Mouse (Mus musculus) T-cell, adult 66 days (primary cell): ENCODE measurements around the gene Dmpk. TPM values are rescaled to one million over a fixed set of nuclear protein-coding genes. Genes with fewer than 3 reads are reported as not detected.

Experiments
- total RNA-seq, 2 experiments: library from RNA; stranded (reverse); gene quantifications; 3 replicates in 1 of 2; 4 replicates in 1 of 2; pipeline ENCODE4 v1.2.4; 2023

The Dmpk gene
- 1 to 10 TPM in 1 of 2 experiments, under 1 TPM in 1; 0.83 to 2.7 TPM for total RNA-seq

DNA sequence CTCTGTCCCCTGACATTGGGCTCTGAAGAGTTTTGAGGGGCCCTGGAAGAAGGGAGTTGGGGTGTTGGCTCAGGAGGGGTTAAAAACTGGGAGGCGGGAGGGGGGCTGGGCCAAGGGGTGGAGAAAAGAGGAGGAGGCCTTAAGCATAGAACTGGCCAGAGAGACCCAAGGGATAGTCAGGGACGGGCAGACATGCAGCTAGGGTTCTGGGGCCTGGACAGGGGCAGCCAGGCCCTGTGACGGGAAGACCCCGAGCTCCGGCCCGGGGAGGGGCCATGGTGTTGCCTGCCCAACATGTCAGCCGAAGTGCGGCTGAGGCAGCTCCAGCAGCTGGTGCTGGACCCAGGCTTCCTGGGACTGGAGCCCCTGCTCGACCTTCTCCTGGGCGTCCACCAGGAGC, at the start of gene Dmpk:
Dmpk (plus strand) TSS at position 149 of the 400 bp plus-strand sequence.

GRCm38 (mm10) chr7:19054047-19054776, 29.4 kb upstream of the Dmpk start, which contains the start of gene Rsph6a:
Rsph6a (plus strand) TSS chr7:19054690.

DNA sequence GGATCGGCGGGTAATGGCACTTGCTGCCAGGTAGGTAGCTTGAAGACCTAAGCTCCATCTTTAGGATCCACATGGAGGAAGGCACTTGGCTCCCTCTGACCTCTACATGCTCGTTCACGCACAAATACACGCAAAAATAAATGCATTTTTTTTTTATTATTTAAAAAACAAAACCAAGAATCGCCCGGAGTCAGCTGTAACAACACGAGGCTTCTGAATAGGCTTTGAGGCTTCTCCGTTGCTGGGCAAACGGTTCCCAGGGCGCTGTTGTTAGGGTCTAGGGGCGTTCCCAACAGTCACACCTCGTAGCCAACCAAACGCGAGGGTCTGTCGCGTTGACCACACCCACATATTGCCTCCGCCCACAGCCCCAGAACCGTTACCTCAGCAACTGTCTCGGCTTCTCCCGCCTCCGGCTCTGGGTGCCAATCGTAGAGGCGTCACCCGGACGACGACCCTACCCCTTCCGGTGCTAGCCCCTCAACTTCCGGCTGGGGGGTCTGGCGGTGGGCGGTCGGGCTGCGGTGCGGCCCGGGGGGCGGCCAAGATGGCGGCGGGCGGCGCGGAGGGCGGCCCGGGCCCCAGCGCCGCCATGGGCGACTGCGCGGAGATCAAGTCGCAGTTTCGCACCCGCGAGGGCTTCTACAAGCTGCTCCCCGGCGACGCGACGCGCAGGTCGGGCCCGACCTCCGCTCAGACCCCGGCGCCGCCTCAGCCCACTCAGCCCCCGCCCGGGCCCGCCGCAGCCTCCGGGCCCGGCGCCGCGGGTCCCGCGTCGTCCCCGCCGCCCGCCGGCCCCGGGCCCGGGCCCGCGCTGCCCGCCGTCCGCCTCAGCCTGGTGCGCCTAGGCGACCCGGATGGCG, 7.7 kb upstream of the Dmpk start, which contains the start of gene Dmwd:
Dmwd (plus strand) TSS at position 505 of the 863 bp plus-strand sequence.

DNA sequence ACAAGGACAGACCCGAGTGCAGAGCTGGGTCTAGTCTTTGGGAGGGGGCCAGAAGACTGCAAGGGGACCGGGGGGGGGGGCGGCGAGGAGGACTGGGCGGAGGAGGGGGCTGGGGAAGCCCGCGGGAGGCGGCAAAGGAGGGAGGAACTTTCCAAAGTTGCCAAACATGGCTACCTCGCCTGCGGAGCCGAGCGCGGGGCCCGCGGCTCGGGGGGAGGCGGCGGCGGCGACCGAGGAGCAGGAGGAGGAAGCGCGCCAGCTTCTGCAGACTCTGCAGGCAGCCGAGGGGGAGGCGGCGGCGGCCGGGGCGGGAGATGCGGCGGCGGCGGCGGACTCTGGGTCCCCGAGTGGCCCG, 10.8 kb downstream of the Dmpk start, which contains the start of gene Six5:
Six5 (plus strand) TSS at position 124 of the 355 bp plus-strand sequence.

GRCm38 (mm10) chr7:19118028-19118771, 34.6 kb downstream of the Dmpk start, which contains the start of gene Gm4969:
Gm4969 (minus strand) TSS chr7:19118368.

GRCm38 (mm10) chr7:19119631-19120429, 36.2 kb downstream of the Dmpk start, which contains the start of gene Fbxo46:
Fbxo46 (plus strand) TSS chr7:19119859.

Other genes starting within 250 kb of the Dmpk start
- gene Mill2, start 243.9 kb upstream of the Dmpk start, total RNA-seq = under 1 TPM in 1 of 2 experiments, not detected in 1; 0.17 TPM
- gene Pglyrp1, start 212.5 kb upstream of the Dmpk start, total RNA-seq = 10 to 100 TPM in 1 of 2 experiments, 1 to 10 TPM in 1; 6.0 to 11.4 TPM
- 10 to 100 TPM; 19.0 to 30.0 TPM for gene Ccdc61, start 173.4 kb upstream of the Dmpk start, total RNA-seq
- not detected for gene Nova2, start 158.0 kb upstream of the Dmpk start, total RNA-seq
- not detected for gene Nanos2, start 96.4 kb upstream of the Dmpk start, total RNA-seq
- 1 to 10 TPM; 1.0 to 1.6 TPM for gene Mypop, start 92.6 kb upstream of the Dmpk start, total RNA-seq
- gene Irf2bp1, start 79.8 kb upstream of the Dmpk start, total RNA-seq = 10 to 100 TPM; 33.2 to 36.6 TPM
- gene Foxa3, start 60.3 kb upstream of the Dmpk start, total RNA-seq = not detected
- 100 to 1,000 TPM; 112 to 115 TPM for gene Sympk, start 59.5 kb upstream of the Dmpk start, total RNA-seq
- gene Rsph6a, start 29.2 kb upstream of the Dmpk start, total RNA-seq = under 1 TPM; 0.47 to 0.70 TPM
- 1 to 10 TPM; 1.2 TPM for gene Dmwd, start 7.6 kb upstream of the Dmpk start, total RNA-seq
- under 1 TPM; 0.58 to 0.74 TPM for gene Six5, start 10.7 kb downstream of the Dmpk start, total RNA-seq
- not detected for gene Gm4969, start 34.5 kb downstream of the Dmpk start, total RNA-seq
- 10 to 100 TPM; 25.7 to 28.5 TPM for gene Fbxo46, start 36.0 kb downstream of the Dmpk start, total RNA-seq
- gene Qpctl, start 65.4 kb downstream of the Dmpk start, total RNA-seq = 10 to 100 TPM; 11.9 to 14.8 TPM
- 10 to 100 TPM; 91.4 to 93.7 TPM for gene Snrpd2, start 65.9 kb downstream of the Dmpk start, total RNA-seq
- not detected for gene Gipr, start 82.3 kb downstream of the Dmpk start, total RNA-seq
- 10 to 100 TPM; 15.3 to 17.8 TPM for gene Eml2, start 92.6 kb downstream of the Dmpk start, total RNA-seq
- not detected for gene Gpr4, start 128.7 kb downstream of the Dmpk start, total RNA-seq
- gene Opa3, start 144.5 kb downstream of the Dmpk start, total RNA-seq = 10 to 100 TPM; 45.0 to 46.4 TPM
- 100 to 1,000 TPM; 335 to 340 TPM for gene Vasp, start 188.0 kb downstream of the Dmpk start, total RNA-seq
- 1 to 10 TPM in 1 of 2 experiments, under 1 TPM in 1; 0.44 to 1.2 TPM for gene Ppm1n, start 196.2 kb downstream of the Dmpk start, total RNA-seq
- gene Rtn2, start 198.8 kb downstream of the Dmpk start, total RNA-seq = not detected
- gene Fosb, start 226.2 kb downstream of the Dmpk start, total RNA-seq = 100 to 1,000 TPM in 1 of 2 experiments, 10 to 100 TPM in 1; 90.5 to 127 TPM